ENCODE assay signal across 8 mouse cellular contexts in genomic region chr6:113047016-113047746, GRCm38 (mm10). TPM values are rescaled to one million over a fixed set of nuclear protein-coding genes. Genes with fewer than 3 reads are reported as not detected.
DNase-seq lines count a peak whose midpoint lies in the region; ATAC-seq and TF ChIP-seq lines count a peak whose summit lies in the region.

No protein-coding gene starts in this region.

- no peaks in the 10 kb centered on the region for H3K9me3 ChIP-seq in heart, embryonic 11.5 days (replicated peaks; ENCODE audit: control insufficient read depth, low read length)
- no peaks in the 10 kb centered on the region for H3K9me3 ChIP-seq in forebrain, postnatal 0 days (ENCODE audit: low read length)
- H3K9me3 ChIP-seq in liver, embryonic 15.5 days (replicated peaks) = no peaks in the 10 kb centered on the region

- DNase-seq in heart, postnatal 14 days = no peak
- DNase-seq in ES-CJ7 (ENCODE audit: low read depth, low spot score) = peak; percentile 20
- no peak for DNase-seq in forebrain, postnatal 0 days
- no peak for DNase-seq in frontal cortex, postnatal 14 days (ENCODE audit: low spot score in 2 of 2)
- DNase-seq in thymus, postnatal 10 days (ENCODE audit: low spot score in 2 of 2) = no peak
- DNase-seq in left cerebral cortex, postnatal 14 days (ENCODE audit: low spot score in 2 of 2) = no peak

- H3K27ac ChIP-seq in heart, embryonic 11.5 days (ENCODE audit: low read depth, low read length) = peak overlapping the region; percentile 93
- peak overlapping the region; percentile 79; the same call in 1 of the 2 replicates for H3K27ac ChIP-seq in forebrain, postnatal 0 days (ENCODE audit: low read depth, low read length)
- H3K27ac ChIP-seq in liver, embryonic 15.5 days (replicated peaks) = peak overlapping the region; percentile 93

- H3K9ac ChIP-seq in heart, embryonic 11.5 days (ENCODE audit: low read depth, low read length) = peak overlapping the region; percentile 81
- H3K9ac ChIP-seq in forebrain, postnatal 0 days = peak overlapping the region; percentile 70
- H3K9ac ChIP-seq in liver, embryonic 15.5 days = peak overlapping the region; percentile 76

- peaks cover 9% of the 10 kb centered on the region; the same call in 1 of the 2 replicates for H3K4me1 ChIP-seq in heart, embryonic 11.5 days (ENCODE audit: control insufficient read depth, insufficient read depth, low read length)
- peaks cover 12% of the 10 kb centered on the region for H3K4me1 ChIP-seq in forebrain, postnatal 0 days (ENCODE audit: insufficient read depth)
- H3K4me1 ChIP-seq in liver, embryonic 15.5 days (replicated peaks) = peaks cover 50% of the 10 kb centered on the region

- 57% methylated on average over 15 of the region's 15 CpGs for WGBS in heart, embryonic 11.5 days (ENCODE audit: insufficient replicate concordance)
- 70% methylated on average over 15 of the region's 15 CpGs for WGBS in forebrain, postnatal 0 days
- 21% methylated on average over 15 of the region's 15 CpGs for WGBS in liver, embryonic 15.5 days (ENCODE audit: insufficient replicate concordance)

- intact Hi-C loops in heart, postnatal 14 days (cut with DNase I) = loop anchor here (2.0 to 5.0 kb wide), 3 partner anchors 30 to 190 kb away; partner anchors contain the start of genes Mtmr14 and Setd5
- intact Hi-C loops in left cerebral cortex, postnatal 14 days (cut with DNase I) = loop anchor here (5.0 kb wide), 1 partner anchor 265 kb away; no protein-coding TSS in a partner anchor

- no peak for TF ChIP-seq CTCF in forebrain, postnatal 0 days (IDR thresholded peaks at IDR 0.05; ENCODE audit: low read depth)

- H3K4me2 ChIP-seq in heart, embryonic 11.5 days = peak overlapping the region; percentile 94
- peak overlapping the region; percentile 91 for H3K4me2 ChIP-seq in forebrain, postnatal 0 days (ENCODE audit: low read depth)
- peak overlapping the region; percentile 92 for H3K4me2 ChIP-seq in liver, embryonic 15.5 days

- peaks cover 11% of the 10 kb centered on the region for H3K36me3 ChIP-seq in heart, embryonic 11.5 days (ENCODE audit: control insufficient read depth, insufficient read depth, low read length)
- peaks cover 19% of the 10 kb centered on the region for H3K36me3 ChIP-seq in forebrain, postnatal 0 days (ENCODE audit: insufficient read depth)
- H3K36me3 ChIP-seq in liver, embryonic 15.5 days (replicated peaks) = peaks cover 32% of the 10 kb centered on the region

- H3K4me3 ChIP-seq in heart, embryonic 11.5 days (ENCODE audit: low read depth, low read length) = peak overlapping the region; percentile 67
- H3K4me3 ChIP-seq in forebrain, postnatal 0 days (ENCODE audit: low read depth, low read length) = peak overlapping the region; percentile 77
- H3K4me3 ChIP-seq in liver, embryonic 15.5 days (replicated peaks) = peak overlapping the region; percentile 82

- no peaks in the 10 kb centered on the region for H3K27me3 ChIP-seq in heart, embryonic 11.5 days (ENCODE audit: control insufficient read depth, insufficient read depth, low read length)
- no peaks in the 10 kb centered on the region for H3K27me3 ChIP-seq in forebrain, postnatal 0 days (ENCODE audit: insufficient read depth, low read length)
- no peaks in the 10 kb centered on the region for H3K27me3 ChIP-seq in liver, embryonic 15.5 days

- no peak for ATAC-seq in heart, embryonic 11.5 days (replicated peaks; ENCODE audit: insufficient number of reproducible peaks, low FRiP score, low TSS enrichment)
- ATAC-seq in forebrain, postnatal 0 days = no peak
- ATAC-seq in liver, embryonic 15.5 days (ENCODE audit: insufficient read depth) = no peak

RNA-seq across cellular contexts. Expression of gene Thumpd3, which starts 1.2 kb away (rescaled TPM):
- polyA plus RNA-seq in heart, embryonic 11.5 days (2014; fragmentation: Nextera tagmentation; extraction: Ambion mirVana) = 41.0 and 41.6 TPM in 2 replicates
- total RNA-seq in heart, postnatal 14 days (2021) = 10 to 100 TPM; 17.8 to 18.1 TPM
- 50.2 and 64.7 TPM in 2 replicates for total RNA-seq in forebrain, postnatal 0 days (2014; rRNA removed)
- polyA plus RNA-seq in forebrain, postnatal 0 days (2015; fragmentation: Nextera tagmentation; extraction: Ambion mirVana) = 47.7 and 48.7 TPM in 2 replicates
- polyA plus RNA-seq in liver, embryonic 15.5 days (2015; fragmentation: Nextera tagmentation; extraction: Ambion mirVana) = 31.7 and 32.1 TPM in 2 replicates
- 10 to 100 TPM; 29.2 to 29.7 TPM for total RNA-seq in left cerebral cortex, postnatal 14 days (2021)

RNA-seq across cellular contexts. Expression of gene Setd5, which starts 30.0 kb away (rescaled TPM):
- polyA plus RNA-seq in heart, embryonic 11.5 days (2014; fragmentation: Nextera tagmentation; extraction: Ambion mirVana) = 72.3 and 86.9 TPM in 2 replicates
- 10 to 100 TPM; 54.2 to 55.8 TPM for total RNA-seq in heart, postnatal 14 days (2021)
- 75.8 and 103 TPM in 2 replicates for total RNA-seq in forebrain, postnatal 0 days (2014; rRNA removed)
- 30.8 and 48.6 TPM in 2 replicates for polyA plus RNA-seq in forebrain, postnatal 0 days (2015; fragmentation: Nextera tagmentation; extraction: Ambion mirVana)
- 17.1 and 18.1 TPM in 2 replicates for polyA plus RNA-seq in liver, embryonic 15.5 days (2015; fragmentation: Nextera tagmentation; extraction: Ambion mirVana)
- total RNA-seq in left cerebral cortex, postnatal 14 days (2021) = 100 to 1,000 TPM; 131 TPM
